Mouse (Mus musculus): ENCODE data around the gene Ptbp3. TPM values are rescaled to one million over a fixed set of nuclear protein-coding genes. Genes with fewer than 3 reads are reported as not detected.
"Not testable (repeated sequence)": the region's sequence is repeated elsewhere in the genome, so short reads cannot be mapped to it uniquely, and the experiment has no call there.

Ptbp3 gene
- total and polyA plus RNA-seq, 2 experiments, result 24.1 to 52.6 TPM

GRCm38 (mm10) chr4:59560141-59560540 is 11.0 kb upstream of the Ptbp3 start:
- Histone ChIP-seq H3K36me3 (ENCODE audit: control insufficient read depth, insufficient read depth, low read length) (no peaks in the 10 kb centered on the region), H3K9ac (ENCODE audit: low read depth, low read length) (no peak overlapping the region), H3K27me3 (ENCODE audit: control insufficient read depth, insufficient read depth, low read length) (no peaks in the 10 kb centered on the region), H3K4me3 (ENCODE audit: insufficient read depth, low read depth, low read length) (no peak overlapping the region), H3K79me2 (ENCODE audit: control insufficient read depth, insufficient read depth, low read length) (no peaks in the 10 kb centered on the region), H3K4me1 (ENCODE audit: control insufficient read depth, insufficient read depth, low read length) (peaks cover 9% of the 10 kb centered on the region), H3K27ac (replicated peaks; ENCODE audit: insufficient read depth, low read depth, low read length) (no peak overlapping the region)
- no peak for DNase-seq (ENCODE audit: extremely low read depth, low read depth, low spot score)
- WGBS, result over 99% methylated on average over 6 of the region's 6 CpGs
- TF ChIP-seq POLR2A (IDR thresholded peaks at IDR 0.05; ENCODE audit: extremely low read depth, insufficient read depth, low read length) (no peak), CTCF (IDR thresholded peaks at IDR 0.05; ENCODE audit: low read depth, low read length) (no peak)

GRCm38 (mm10) chr4:59558096-59558720 is 9.0 kb upstream of the Ptbp3 start:
- TF ChIP-seq POLR2A (IDR thresholded peaks at IDR 0.05; ENCODE audit: extremely low read depth, insufficient read depth, low read length) (no peak), CTCF (IDR thresholded peaks at IDR 0.05; ENCODE audit: low read depth, low read length) (no peak)
- peak; percentile 100 for DNase-seq (ENCODE audit: extremely low read depth, low read depth, low spot score)
- Histone ChIP-seq H3K4me3 (ENCODE audit: insufficient read depth, low read depth, low read length) (no peak overlapping the region), H3K27me3 (ENCODE audit: control insufficient read depth, insufficient read depth, low read length) (no peaks in the 10 kb centered on the region), H3K4me1 (ENCODE audit: control insufficient read depth, insufficient read depth, low read length) (peaks cover 14% of the 10 kb centered on the region), H3K36me3 (ENCODE audit: control insufficient read depth, insufficient read depth, low read length) (no peaks in the 10 kb centered on the region), H3K27ac (replicated peaks; ENCODE audit: insufficient read depth, low read depth, low read length) (peak overlapping the region; percentile 96), H3K9ac (ENCODE audit: low read depth, low read length) (no peak overlapping the region), H3K79me2 (ENCODE audit: control insufficient read depth, insufficient read depth, low read length) (no peaks in the 10 kb centered on the region)
- 19% methylated on average over 6 of the region's 6 CpGs for WGBS

- not testable (repeated sequence) for H3K79me2 ChIP-seq (ENCODE audit: control insufficient read depth, insufficient read depth, low read length); H3K9ac ChIP-seq (ENCODE audit: low read depth, low read length); H3K4me3 ChIP-seq (ENCODE audit: insufficient read depth, low read depth, low read length); H3K27me3 ChIP-seq (ENCODE audit: control insufficient read depth, insufficient read depth, low read length); H3K36me3 ChIP-seq (ENCODE audit: control insufficient read depth, insufficient read depth, low read length)
- Histone ChIP-seq H3K27ac (replicated peaks; ENCODE audit: insufficient read depth, low read depth, low read length) (peak overlapping the region; percentile 96; the same call in 1 of the 2 replicates), H3K4me1 (ENCODE audit: control insufficient read depth, insufficient read depth, low read length) (peaks cover 14% of the 10 kb centered on the region)
- WGBS, result 40% methylated on average over 4 of the region's 4 CpGs
- DNase-seq (ENCODE audit: extremely low read depth, low read depth, low spot score), result peak; percentile 87
Measured at GRCm38 (mm10) chr4:59557343-59557742, 8.2 kb upstream of the Ptbp3 start.

GRCm38 (mm10) chr4:59555177-59555576 is 6.0 kb upstream of the Ptbp3 start:
- TF ChIP-seq POLR2A (IDR thresholded peaks at IDR 0.05; ENCODE audit: extremely low read depth, insufficient read depth, low read length) (no peak), CTCF (IDR thresholded peaks at IDR 0.05; ENCODE audit: low read depth, low read length) (no peak)
- Histone ChIP-seq H3K27ac (replicated peaks; ENCODE audit: insufficient read depth, low read depth, low read length) (no peak overlapping the region), H3K4me1 (ENCODE audit: control insufficient read depth, insufficient read depth, low read length) (peaks cover 15% of the 10 kb centered on the region), H3K4me3 (ENCODE audit: insufficient read depth, low read depth, low read length) (no peak overlapping the region), H3K79me2 (ENCODE audit: control insufficient read depth, insufficient read depth, low read length) (no peaks in the 10 kb centered on the region), H3K27me3 (ENCODE audit: control insufficient read depth, insufficient read depth, low read length) (no peaks in the 10 kb centered on the region), H3K9ac (ENCODE audit: low read depth, low read length) (no peak overlapping the region), H3K36me3 (ENCODE audit: control insufficient read depth, insufficient read depth, low read length) (no peaks in the 10 kb centered on the region)
- no peak for DNase-seq (ENCODE audit: extremely low read depth, low read depth, low spot score)

GRCm38 (mm10) chr4:59553576-59553975 is 4.4 kb upstream of the Ptbp3 start:
- TF ChIP-seq POLR2A (IDR thresholded peaks at IDR 0.05; ENCODE audit: extremely low read depth, insufficient read depth, low read length) (no peak), CTCF (IDR thresholded peaks at IDR 0.05; ENCODE audit: low read depth, low read length) (no peak)
- Histone ChIP-seq H3K4me3 (ENCODE audit: insufficient read depth, low read depth, low read length) (no peak overlapping the region), H3K27me3 (ENCODE audit: control insufficient read depth, insufficient read depth, low read length) (no peaks in the 10 kb centered on the region), H3K79me2 (ENCODE audit: control insufficient read depth, insufficient read depth, low read length) (peaks cover 4% of the 10 kb centered on the region; the same call in 1 of the 2 replicates), H3K27ac (replicated peaks; ENCODE audit: insufficient read depth, low read depth, low read length) (peak overlapping the region; percentile 96), H3K9ac (ENCODE audit: low read depth, low read length) (no peak overlapping the region), H3K36me3 (ENCODE audit: control insufficient read depth, insufficient read depth, low read length) (no peaks in the 10 kb centered on the region), H3K4me1 (ENCODE audit: control insufficient read depth, insufficient read depth, low read length) (peaks cover 13% of the 10 kb centered on the region)
- DNase-seq (ENCODE audit: extremely low read depth, low read depth, low spot score), result no peak
- 59% methylated on average over 3 of the region's 3 CpGs for WGBS

- Histone ChIP-seq H3K9ac (ENCODE audit: low read depth, low read length) (no peak overlapping the region), H3K79me2 (ENCODE audit: control insufficient read depth, insufficient read depth, low read length) (peaks cover 5% of the 10 kb centered on the region; the same call in 1 of the 2 replicates), H3K4me1 (ENCODE audit: control insufficient read depth, insufficient read depth, low read length) (peaks cover 11% of the 10 kb centered on the region), H3K4me3 (ENCODE audit: insufficient read depth, low read depth, low read length) (no peak overlapping the region), H3K27me3 (ENCODE audit: control insufficient read depth, insufficient read depth, low read length) (no peaks in the 10 kb centered on the region), H3K36me3 (ENCODE audit: control insufficient read depth, insufficient read depth, low read length) (no peaks in the 10 kb centered on the region), H3K27ac (replicated peaks; ENCODE audit: insufficient read depth, low read depth, low read length) (peak overlapping the region; percentile 96)
- TF ChIP-seq CTCF (IDR thresholded peaks at IDR 0.05; ENCODE audit: low read depth, low read length) (no peak), POLR2A (IDR thresholded peaks at IDR 0.05; ENCODE audit: extremely low read depth, insufficient read depth, low read length) (no peak)
- 56% methylated on average over 5 of the region's 5 CpGs for WGBS
- peak; percentile 89 for DNase-seq (ENCODE audit: extremely low read depth, low read depth, low spot score)
Measured at GRCm38 (mm10) chr4:59552835-59553234, 3.7 kb upstream of the Ptbp3 start.
